Mouse (Mus musculus) megakaryocyte, embryonic 14.5 days (primary cell): ENCODE results near the gene Orm3.

Experiments used
- FLI1 ChIP-seq: IDR thresholded peaks from 2 replicates; pipeline ENCODE4 v1.6.1; 2012; ENCODE audit warnings: low read length, inconsistent platforms, mixed read lengths
- GATA1 ChIP-seq: IDR thresholded peaks from 3 replicates; pipeline ENCODE4 v1.6.1; 2012; ENCODE audit warnings: mixed read lengths, low read length, inconsistent platforms, borderline replicate concordance

DNA sequence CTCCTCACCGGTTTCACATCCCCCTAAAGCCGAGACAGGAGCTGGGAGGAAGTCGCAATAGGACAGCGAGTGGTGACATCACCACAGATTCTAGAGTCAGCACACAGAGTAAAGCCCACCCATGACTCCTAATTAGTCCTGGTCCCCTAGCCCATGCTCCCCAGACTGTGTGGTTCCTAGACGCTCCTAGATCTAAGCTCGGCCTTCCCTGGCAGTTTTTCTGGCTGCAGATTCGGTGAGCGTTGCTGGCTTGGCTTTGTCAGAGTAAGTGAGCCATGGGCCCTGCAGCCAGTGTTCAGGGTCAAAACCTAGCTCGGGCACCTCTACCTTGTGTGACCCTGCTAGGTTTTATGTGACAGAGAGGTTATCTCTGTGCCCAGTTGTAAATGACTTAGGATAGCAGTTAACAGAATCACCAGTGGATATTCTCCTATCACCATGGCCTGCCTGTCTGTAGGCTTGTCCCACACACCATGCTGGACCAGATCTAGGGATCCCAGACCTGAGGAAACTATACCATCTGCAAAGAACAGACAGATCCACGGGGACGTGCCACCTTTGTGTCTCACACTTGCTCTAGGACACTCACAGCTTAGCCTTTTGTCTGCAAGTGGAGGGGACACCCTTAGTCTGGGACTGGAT is 34.0 kb downstream of the Orm3 start:
- TF ChIP-seq GATA1 (no peak), FLI1 (no peak)
